Mouse (Mus musculus) limb, embryonic 13.5 days (tissue): ENCODE results near the gene Mia3. TPM values are rescaled to one million over a fixed set of nuclear protein-coding genes. Genes with fewer than 3 reads are reported as not detected.
"Not testable (repeated sequence)": the region's sequence is repeated elsewhere in the genome, so short reads cannot be mapped to it uniquely, and the experiment has no call there.

Experiments used
- ATAC-seq: fragments of 200-750 bp; cut with Nextera tagmentation; 2 replicates; pipeline ENCODE4 v1.8.0; 2017; ENCODE audit warnings: low read depth, moderate number of reproducible peaks, moderate TSS enrichment; ENCODE audit not compliant: low FRiP score
- H3K27ac ChIP-seq: fragments of 300-500 bp; sonication (generic); 2 replicates; pipeline ENCODE4 v1.5.1; 2015; ENCODE audit warnings: inconsistent platforms, mild to moderate bottlenecking, moderate library complexity
- H3K27me3 ChIP-seq: fragments of 300-500 bp; sonication (generic); 2 replicates; pipeline ENCODE4 v1.6.1; 2015; ENCODE audit warnings: mild to moderate bottlenecking, inconsistent platforms
- H3K36me3 ChIP-seq: fragments of 300-500 bp; sonication (generic); 2 replicates; pipeline ENCODE4 v1.6.1; 2015; ENCODE audit warnings: inconsistent platforms, mild to moderate bottlenecking, moderate library complexity
- H3K4me1 ChIP-seq: fragments of 300-500 bp; sonication (generic); 2 replicates; pipeline ENCODE4 v1.6.1; 2015; ENCODE audit warnings: inconsistent platforms
- H3K4me2 ChIP-seq: fragments of 300-500 bp; sonication (generic); replicated peaks from 2 replicates; pipeline ENCODE4 v1.6.1; 2015; ENCODE audit warnings: inconsistent platforms, mild to moderate bottlenecking, moderate library complexity
- H3K4me3 ChIP-seq: fragments of 300-500 bp; sonication (generic); 2 replicates; pipeline ENCODE4 v1.5.1; 2015; ENCODE audit warnings: moderate library complexity, mild to moderate bottlenecking, inconsistent platforms
- H3K9ac ChIP-seq: fragments of 300-500 bp; sonication (generic); 2 replicates; pipeline ENCODE4 v1.6.1; 2015; ENCODE audit warnings: mild to moderate bottlenecking, inconsistent platforms
- H3K9me3 ChIP-seq: fragments of 300-500 bp; sonication (generic); 2 replicates; pipeline ENCODE4 v1.6.1; 2016; ENCODE audit warnings: inconsistent platforms
- WGBS: fragments of 180-500 bp; shearing (Covaris S2); methylation state at CpG from one replicate; pipeline ENCODE4 v1.1.7; 2015; 5-methylcytosine and 5-hydroxymethylcytosine counted together
- polyA plus RNA-seq: library from polyadenylated mRNA; unstranded; fragments of >200 nt; fragmentation: Nextera tagmentation; extraction: Ambion mirVana; gene quantifications from 2 replicates; pipeline ENCODE4 v1.2.1, GENCODE M21; 2015

Mia3 gene
- polyA plus RNA-seq = 114 and 131 TPM in 2 replicates

- H3K9me3 ChIP-seq = no peaks in the 10 kb centered on the region
- peaks cover 13% of the 10 kb centered on the region for H3K36me3 ChIP-seq
- H3K4me3 ChIP-seq = peak within 1 kb of the TSS; percentile 95
- peak within 1 kb of the TSS; percentile 79 for H3K27ac ChIP-seq
- H3K9ac ChIP-seq = peak within 1 kb of the TSS; percentile 91
- peak within 1 kb of the TSS; percentile 90 for H3K4me2 ChIP-seq
- under 1% methylated on average over 49 of the region's 51 CpGs for WGBS
- ATAC-seq = peak; percentile 99
- no peaks in the 10 kb centered on the region; the same call in 1 of the 2 replicates for H3K27me3 ChIP-seq
- H3K4me1 ChIP-seq = peaks cover 31% of the 10 kb centered on the region
Observed at GRCm38 (mm10) chr1:183369427-183370014, at the start of gene Mia3. Gene Mia3 (minus strand): TSS chr1:183369553.

GRCm38 (mm10) chr1:183417873-183418272 is 48.5 kb upstream of the Mia3 start, which contains the start of gene Hhipl2:
Gene Hhipl2 (plus strand): TSS chr1:183418215.
- WGBS = 73% methylated on average over 12 of the region's 12 CpGs
- H3K9me3 ChIP-seq = peaks cover 6% of the 10 kb centered on the region
- H3K36me3 ChIP-seq = no peaks in the 10 kb centered on the region
- no peaks in the 10 kb centered on the region for H3K27me3 ChIP-seq
- H3K9ac ChIP-seq = no peak within 1 kb of the TSS
- H3K4me2 ChIP-seq = no peak within 1 kb of the TSS
- no peaks in the 10 kb centered on the region for H3K4me1 ChIP-seq
- ATAC-seq = no peak
- no peak within 1 kb of the TSS for H3K4me3 ChIP-seq
- no peak within 1 kb of the TSS for H3K27ac ChIP-seq

- Histone ChIP-seq H3K27me3 (no peaks in the 10 kb centered on the region), H3K9ac (no peak overlapping the region), H3K4me2 (no peak overlapping the region), H3K9me3 (peaks cover 6% of the 10 kb centered on the region; the same call in 1 of the 2 replicates), H3K4me3 (no peak overlapping the region), H3K36me3 (peaks cover 29% of the 10 kb centered on the region), H3K4me1 (no peaks in the 10 kb centered on the region), H3K27ac (no peak overlapping the region)
- no peak for ATAC-seq
- WGBS = 90% methylated on average over 15 of the region's 15 CpGs
Observed at GRCm38 (mm10) chr1:183414081-183414727, 44.9 kb upstream of the Mia3 start.

DNA sequence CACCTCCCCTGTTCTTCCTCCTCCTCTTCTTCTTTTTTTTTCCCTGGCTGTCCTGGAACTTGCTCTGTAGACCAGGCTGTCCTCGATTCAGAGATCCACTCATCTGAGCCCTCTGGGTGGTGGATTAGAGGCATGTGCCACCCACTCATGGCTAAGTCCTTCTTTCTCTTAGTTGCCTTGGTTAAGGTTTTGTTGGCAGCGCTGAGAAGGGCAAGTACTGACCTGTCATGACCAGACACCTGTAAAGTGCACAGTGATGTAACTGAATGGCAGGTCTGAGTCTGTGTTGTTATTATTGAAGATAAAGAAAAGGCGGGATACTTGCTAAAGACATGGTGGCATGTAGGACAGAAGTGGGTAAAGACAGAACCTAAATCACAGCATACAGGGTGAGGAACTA is 34.0 kb upstream of the Mia3 start:
- ATAC-seq = no peak
- H3K4me1 ChIP-seq = no peaks in the 10 kb centered on the region

GRCm38 (mm10) chr1:183388426-183389406 is 19.4 kb upstream of the Mia3 start, which contains the start of gene Taf1a:
Gene Taf1a (plus strand): TSS chr1:183388981.
- 6% methylated on average over 44 of the region's 44 CpGs for WGBS
- peak; percentile 99 for ATAC-seq
- peaks cover 24% of the 10 kb centered on the region for H3K27me3 ChIP-seq
- no peak within 1 kb of the TSS for H3K27ac ChIP-seq
- H3K4me3 ChIP-seq = peak within 1 kb of the TSS; percentile 75
- peak within 1 kb of the TSS; percentile 79 for H3K9ac ChIP-seq
- H3K36me3 ChIP-seq = peaks cover 24% of the 10 kb centered on the region
- H3K4me1 ChIP-seq = peaks cover 6% of the 10 kb centered on the region
- peak within 1 kb of the TSS; percentile 76 for H3K4me2 ChIP-seq
- H3K9me3 ChIP-seq = no peaks in the 10 kb centered on the region

More for the DNA sequence above, 34.0 kb upstream of the Mia3 start:
- no peaks in the 10 kb centered on the region for H3K27me3 ChIP-seq
- H3K4me3 ChIP-seq = no peak overlapping the region
- H3K9me3 ChIP-seq = no peaks in the 10 kb centered on the region
- H3K9ac ChIP-seq = no peak overlapping the region
- H3K36me3 ChIP-seq = peaks cover 72% of the 10 kb centered on the region
- WGBS = 95% methylated on average over 3 of the region's 3 CpGs
- H3K27ac ChIP-seq = no peak overlapping the region
- H3K4me2 ChIP-seq = no peak overlapping the region

DNA sequence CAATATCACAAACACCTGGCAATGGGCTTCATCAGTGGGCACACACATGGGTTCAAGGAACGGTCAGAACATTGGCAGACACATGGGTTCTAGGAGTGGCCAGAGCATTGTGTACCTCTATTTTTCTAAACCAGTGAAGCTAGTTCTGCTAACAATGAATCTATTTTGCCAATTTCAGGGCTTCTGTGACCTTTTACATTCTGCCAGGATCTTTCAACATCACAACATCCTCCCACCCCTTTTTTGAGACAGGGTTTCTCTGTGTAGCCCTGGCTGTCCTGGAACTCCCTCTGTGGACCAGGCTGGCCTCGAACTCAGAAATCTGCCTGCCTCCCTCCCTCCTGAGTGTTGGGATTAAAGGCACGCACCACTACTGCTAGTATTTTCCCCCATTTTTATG is 18.1 kb upstream of the Mia3 start:
- H3K4me1 ChIP-seq, H3K9me3 ChIP-seq, H3K27ac ChIP-seq, H3K9ac ChIP-seq, H3K4me2 ChIP-seq, H3K4me3 ChIP-seq, ATAC-seq: not testable (repeated sequence)
- peaks cover 32% of the 10 kb centered on the region for H3K27me3 ChIP-seq
- WGBS = 95% methylated on average over 3 of the region's 3 CpGs
- H3K36me3 ChIP-seq = peaks cover 13% of the 10 kb centered on the region

- Histone ChIP-seq H3K27ac (no peak overlapping the region), H3K27me3 (peaks cover 32% of the 10 kb centered on the region), H3K9me3 (no peaks in the 10 kb centered on the region), H3K4me1 (no peaks in the 10 kb centered on the region), H3K4me2 (no peak overlapping the region), H3K36me3 (no peaks in the 10 kb centered on the region), H3K9ac (no peak overlapping the region), H3K4me3 (no peak overlapping the region)
- no peak for ATAC-seq
- WGBS = 88% methylated on average over 2 of the region's 2 CpGs
Observed at GRCm38 (mm10) chr1:183382621-183383020, 13.3 kb upstream of the Mia3 start.

DNA sequence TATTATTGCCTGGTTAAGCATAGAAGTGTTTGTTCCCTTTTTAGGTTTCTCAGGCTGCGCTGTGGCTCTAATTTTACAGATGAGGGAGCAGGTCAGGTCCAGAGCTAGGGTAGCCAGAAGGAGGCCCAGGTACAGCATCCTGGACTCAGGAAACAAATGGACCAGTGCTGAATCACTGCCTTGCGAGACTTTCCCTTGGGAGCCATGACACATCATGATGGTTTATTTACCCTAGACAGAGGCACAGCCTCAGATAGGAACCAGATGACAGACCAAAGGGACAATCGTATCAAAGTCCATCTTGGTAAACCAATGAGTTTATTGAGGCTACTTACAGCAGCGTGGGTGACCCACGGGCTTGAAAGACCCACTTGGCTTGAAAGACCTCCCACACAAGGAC is 12.5 kb upstream of the Mia3 start:
- H3K27ac ChIP-seq = no peak overlapping the region
- no peak overlapping the region for H3K4me3 ChIP-seq
- no peak overlapping the region for H3K4me2 ChIP-seq
- no peak for ATAC-seq
- WGBS = 75% methylated on average over 5 of the region's 5 CpGs
- no peak overlapping the region for H3K9ac ChIP-seq
- H3K4me1 ChIP-seq = no peaks in the 10 kb centered on the region
- H3K36me3 ChIP-seq = no peaks in the 10 kb centered on the region
- no peaks in the 10 kb centered on the region for H3K9me3 ChIP-seq
- peaks cover 25% of the 10 kb centered on the region for H3K27me3 ChIP-seq

DNA sequence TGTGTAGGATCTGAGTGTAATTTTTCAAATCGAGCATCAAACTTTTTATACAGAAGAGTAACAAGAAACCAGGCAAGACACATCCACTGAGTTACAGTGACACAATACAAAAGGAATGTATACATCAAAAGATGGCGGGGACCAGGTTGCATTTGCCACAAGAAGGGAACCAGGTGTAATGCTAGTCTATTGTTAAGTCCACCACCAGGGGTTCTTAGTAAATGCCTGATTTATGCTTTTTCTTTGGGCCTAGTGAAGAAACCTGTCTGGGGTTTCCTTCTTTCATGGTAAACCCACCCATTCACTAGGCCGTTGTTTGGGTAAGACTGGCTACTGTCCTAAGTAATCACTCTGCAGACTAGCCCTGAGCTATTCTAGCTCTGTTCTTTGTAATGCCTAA is 10.0 kb upstream of the Mia3 start:
- 85% methylated on average over 3 of the region's 3 CpGs for WGBS
- H3K27ac ChIP-seq, H3K9ac ChIP-seq, H3K4me2 ChIP-seq, H3K4me1 ChIP-seq, H3K4me3 ChIP-seq, ATAC-seq, H3K36me3 ChIP-seq, H3K9me3 ChIP-seq: not testable (repeated sequence)
- H3K27me3 ChIP-seq = peaks cover 14% of the 10 kb centered on the region

DNA sequence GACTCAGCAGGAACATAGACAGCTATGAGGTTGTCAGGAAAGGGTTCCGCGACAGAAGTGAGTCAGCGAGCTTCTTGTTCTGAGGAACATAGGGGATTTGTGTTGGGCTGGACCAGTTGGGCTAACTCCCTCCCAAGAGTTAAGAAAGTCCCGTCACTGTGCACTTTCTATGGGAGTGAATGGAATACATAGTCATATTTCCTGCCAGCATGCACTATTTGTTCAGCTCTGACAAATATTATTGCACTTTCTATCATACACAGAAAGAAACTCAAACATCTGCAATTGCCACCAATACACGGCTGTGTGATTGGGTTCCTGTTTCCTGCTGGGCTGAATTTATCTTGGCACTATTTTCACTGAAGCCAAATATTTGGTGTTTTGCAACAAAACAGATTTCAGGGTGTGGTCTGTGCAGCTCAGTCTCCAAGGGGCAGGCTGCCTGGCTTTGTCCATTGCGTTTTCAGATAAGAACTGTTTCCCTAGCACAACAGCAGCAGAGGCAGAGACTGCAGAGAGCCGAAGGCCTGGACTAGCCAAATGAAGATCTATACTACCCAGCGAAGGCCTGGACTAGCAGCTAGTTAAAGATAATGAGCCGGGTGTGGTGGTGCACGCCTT is 9.1 kb upstream of the Mia3 start:
- Histone ChIP-seq H3K36me3 (no peaks in the 10 kb centered on the region), H3K4me2 (no peak overlapping the region), H3K27me3 (peaks cover 7% of the 10 kb centered on the region), H3K4me3 (no peak overlapping the region), H3K9ac (no peak overlapping the region), H3K4me1 (no peaks in the 10 kb centered on the region), H3K9me3 (peaks cover 5% of the 10 kb centered on the region; the same call in 1 of the 2 replicates), H3K27ac (no peak overlapping the region)
- 84% methylated on average over 10 of the region's 10 CpGs for WGBS
- ATAC-seq = no peak

- H3K36me3 ChIP-seq = no peaks in the 10 kb centered on the region
- H3K27ac ChIP-seq = no peak overlapping the region
- H3K4me2 ChIP-seq = no peak overlapping the region
- no peaks in the 10 kb centered on the region; the same call in 1 of the 2 replicates for H3K27me3 ChIP-seq
- H3K9ac ChIP-seq = no peak overlapping the region
- H3K4me1 ChIP-seq = no peaks in the 10 kb centered on the region
- WGBS = 71% methylated on average over 4 of the region's 4 CpGs
- peaks cover 5% of the 10 kb centered on the region; the same call in 1 of the 2 replicates for H3K9me3 ChIP-seq
- no peak overlapping the region for H3K4me3 ChIP-seq
- ATAC-seq = no peak
Observed at GRCm38 (mm10) chr1:183377045-183377444, 7.7 kb upstream of the Mia3 start.
